Mouse (Mus musculus) heart, postnatal 0 days (tissue): ENCODE data around the gene Sugt1. TPM values are rescaled to one million over a fixed set of nuclear protein-coding genes. Genes with fewer than 3 reads are reported as not detected.
A peak's percentile ranks its signal among the peaks of the same experiment; 100 is the strongest.

ENCODE experiments used
- ATAC-seq: fragments of 200-750 bp; cut with Nextera tagmentation; 2 replicates; pipeline ENCODE4 v1.8.0; 2017; ENCODE audit warnings: low read depth, moderate number of reproducible peaks, moderate library complexity; ENCODE audit not compliant: insufficient read depth
- DNase-seq: peaks from one replicate; pipeline ENCODE4 v3.0.0-alpha.2; 2016; ENCODE audit warnings: low spot score
- H3K27ac ChIP-seq: fragments of 300-500 bp; sonication (generic); 2 replicates; pipeline ENCODE4 v1.5.1; 2014; ENCODE audit warnings: low read depth, mild to moderate bottlenecking
- H3K27me3 ChIP-seq: fragments of 300-500 bp; sonication (generic); 2 replicates; pipeline ENCODE4 v1.6.1; 2014; ENCODE audit warnings: low read length, mixed read lengths; ENCODE audit not compliant: control insufficient read depth, insufficient read depth
- H3K36me3 ChIP-seq: fragments of 300-500 bp; sonication (generic); replicated peaks from 2 replicates; pipeline ENCODE4 v1.6.1; 2014; ENCODE audit warnings: low read length, mixed read lengths; ENCODE audit not compliant: control insufficient read depth, insufficient read depth
- H3K4me1 ChIP-seq: fragments of 300-500 bp; sonication (generic); 2 replicates; pipeline ENCODE4 v1.6.1; 2014; ENCODE audit warnings: antibody characterized with exemption; ENCODE audit not compliant: control insufficient read depth, insufficient read depth
- H3K4me2 ChIP-seq: fragments of 300-500 bp; sonication (generic); 2 replicates; pipeline ENCODE4 v1.6.1; 2014; ENCODE audit warnings: low read depth, mild to moderate bottlenecking, low read length, moderate library complexity
- H3K4me3 ChIP-seq: fragments of 300-500 bp; sonication (generic); 2 replicates; pipeline ENCODE4 v1.5.1; 2014; ENCODE audit warnings: low read depth, low read length
- H3K9ac ChIP-seq: fragments of 300-500 bp; sonication (generic); replicated peaks from 2 replicates; pipeline ENCODE4 v1.6.1; 2014; ENCODE audit warnings: low read depth, low read length, mixed read lengths
- H3K9me3 ChIP-seq: fragments of 300-500 bp; sonication (generic); replicated peaks from 2 replicates; pipeline ENCODE4 v1.6.1; 2016; ENCODE audit warnings: low read length; ENCODE audit not compliant: control insufficient read depth
- CTCF ChIP-seq: IDR thresholded peaks from 2 replicates; pipeline ENCODE4 v1.5.1; 2016; ENCODE audit warnings: antibody characterized with exemption, control low read depth, low read depth
- EP300 ChIP-seq: IDR thresholded peaks from 2 replicates; pipeline ENCODE4 v1.6.1; 2016; ENCODE audit warnings: antibody characterized with exemption, low read depth
- WGBS: fragments of 180-500 bp; shearing (Covaris S2); extraction: QIAGEN DNeasy Blood & Tissue Kit; methylation state at CpG from one replicate; pipeline ENCODE4 v1.1.7; 2014; 5-methylcytosine and 5-hydroxymethylcytosine counted together
- polyA plus RNA-seq: library from polyadenylated mRNA; unstranded; fragments of >200 nt; fragmentation: Nextera tagmentation; extraction: Ambion mirVana; gene quantifications from 2 replicates; pipeline ENCODE4 v1.2.1, GENCODE M21; 2015
- total RNA-seq: library from RNA; depleted of rRNA; stranded (reverse); fragments of >200 nt; gene quantifications from 2 replicates; pipeline ENCODE4 v1.2.3, GENCODE M21; 2014; ENCODE audit warnings: low replicate concordance

Gene Sugt1
- total and polyA plus RNA-seq, 2 experiments from 2014 or later: 33.1 to 95.5 TPM

DNA sequence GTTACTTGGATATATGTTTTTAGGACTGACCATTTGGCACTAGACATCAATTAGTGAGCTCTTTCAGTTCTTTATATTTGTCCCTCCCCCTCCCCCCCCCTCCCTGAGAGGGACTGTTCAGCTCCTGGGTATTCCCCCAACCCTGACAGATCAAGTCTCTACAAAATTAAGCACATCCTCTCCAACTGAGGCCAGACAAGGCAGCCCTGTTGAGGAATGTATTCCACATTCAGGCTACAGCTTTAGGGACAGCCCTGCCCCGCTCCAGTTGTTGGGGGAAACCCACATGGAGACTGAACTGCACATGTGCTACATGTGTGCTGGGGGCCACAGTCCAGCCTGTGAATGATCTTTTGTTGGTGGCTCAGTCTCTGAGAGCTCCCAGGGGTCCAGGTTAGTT is 34.6 kb upstream of the Sugt1 start:
- no peak for TF ChIP-seq CTCF
- no peak for TF ChIP-seq EP300
- Histone ChIP-seq H3K4me2 (no peak overlapping the region), H3K9ac (no peak overlapping the region), H3K27me3 (no peaks in the 10 kb centered on the region), H3K9me3 (no peaks in the 10 kb centered on the region; the same call in 1 of the 2 replicates), H3K4me3 (no peak overlapping the region), H3K4me1 (peaks cover 10% of the 10 kb centered on the region), H3K36me3 (no peaks in the 10 kb centered on the region; the same call in 1 of the 2 replicates), H3K27ac (no peak overlapping the region)
- DNase-seq: no peak
- 100% methylated on average over 1 of the region's 1 CpGs for WGBS
- no peak for ATAC-seq

DNA sequence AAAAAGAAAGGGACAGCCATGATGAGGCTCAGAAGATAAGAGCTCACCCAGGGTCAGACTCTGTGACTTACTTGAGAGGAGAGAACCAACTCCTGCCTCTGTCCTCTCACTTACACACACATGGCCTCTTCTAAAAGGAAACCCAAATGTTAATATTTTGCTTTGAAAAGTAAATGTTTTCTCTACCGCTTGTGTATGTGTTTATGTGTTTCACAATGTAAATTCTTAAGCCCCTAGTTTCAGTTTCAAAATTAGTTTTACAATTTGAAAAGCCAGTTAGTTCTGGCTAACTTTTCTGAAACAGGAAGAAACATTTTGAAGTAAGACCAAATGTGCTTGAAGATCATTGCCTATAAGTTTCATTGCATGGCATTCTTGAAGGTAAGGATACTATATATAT is 29.7 kb upstream of the Sugt1 start:
- Histone ChIP-seq H3K4me2 (no peak overlapping the region), H3K4me3 (no peak overlapping the region), H3K36me3 (peaks cover 16% of the 10 kb centered on the region), H3K27me3 (no peaks in the 10 kb centered on the region), H3K27ac (no peak overlapping the region), H3K9me3 (no peaks in the 10 kb centered on the region; the same call in 1 of the 2 replicates), H3K9ac (no peak overlapping the region), H3K4me1 (no peaks in the 10 kb centered on the region)
- 87% methylated on average over 1 of the region's 1 CpGs for WGBS
- ATAC-seq: no peak
- TF ChIP-seq EP300 (no peak), CTCF (no peak)
- no peak for DNase-seq

GRCm38 (mm10) chr14:79562745-79563144 is 24.7 kb upstream of the Sugt1 start:
- Histone ChIP-seq H3K27ac (0 out of 2 replicates have a peak overlapping the region, but pooled peaks have one; percentile 26), H3K4me2 (no peak overlapping the region), H3K27me3 (no peaks in the 10 kb centered on the region), H3K36me3 (peaks cover 38% of the 10 kb centered on the region), H3K4me3 (no peak overlapping the region), H3K9me3 (no peaks in the 10 kb centered on the region), H3K4me1 (no peaks in the 10 kb centered on the region), H3K9ac (no peak overlapping the region)
- ATAC-seq (peak; percentile 71), DNase-seq (peak; percentile 73)
- TF ChIP-seq EP300 (no peak), CTCF (peak; percentile 77)
- WGBS: 9% methylated on average over 5 of the region's 5 CpGs

- H3K27me3 ChIP-seq: no peaks in the 10 kb centered on the region
- WGBS: 73% methylated on average over 6 of the region's 6 CpGs
- H3K4me2 ChIP-seq: no peak overlapping the region
- ATAC-seq: no peak
- TF ChIP-seq EP300 (no peak), CTCF (peak; percentile 34; the same call in 1 of the 2 replicates)
- peaks cover 56% of the 10 kb centered on the region for H3K36me3 ChIP-seq
- H3K4me1 ChIP-seq: no peaks in the 10 kb centered on the region
- no peak overlapping the region for H3K27ac ChIP-seq
- H3K9me3 ChIP-seq: no peaks in the 10 kb centered on the region
- H3K4me3 ChIP-seq: no peak overlapping the region
- DNase-seq: no peak
- no peak overlapping the region for H3K9ac ChIP-seq
Observed at GRCm38 (mm10) chr14:79564784-79565183, 22.7 kb upstream of the Sugt1 start.

- Histone ChIP-seq H3K9ac (no peak overlapping the region), H3K27ac (no peak overlapping the region), H3K4me3 (no peak overlapping the region), H3K27me3 (no peaks in the 10 kb centered on the region), H3K9me3 (no peaks in the 10 kb centered on the region), H3K36me3 (peaks cover 50% of the 10 kb centered on the region), H3K4me1 (no peaks in the 10 kb centered on the region), H3K4me2 (no peak overlapping the region)
- ATAC-seq (no peak), DNase-seq (no peak)
- no peak for TF ChIP-seq CTCF
- 83% methylated on average over 13 of the region's 13 CpGs for WGBS
Observed at GRCm38 (mm10) chr14:79573482-79574191, 13.9 kb upstream of the Sugt1 start.

DNA sequence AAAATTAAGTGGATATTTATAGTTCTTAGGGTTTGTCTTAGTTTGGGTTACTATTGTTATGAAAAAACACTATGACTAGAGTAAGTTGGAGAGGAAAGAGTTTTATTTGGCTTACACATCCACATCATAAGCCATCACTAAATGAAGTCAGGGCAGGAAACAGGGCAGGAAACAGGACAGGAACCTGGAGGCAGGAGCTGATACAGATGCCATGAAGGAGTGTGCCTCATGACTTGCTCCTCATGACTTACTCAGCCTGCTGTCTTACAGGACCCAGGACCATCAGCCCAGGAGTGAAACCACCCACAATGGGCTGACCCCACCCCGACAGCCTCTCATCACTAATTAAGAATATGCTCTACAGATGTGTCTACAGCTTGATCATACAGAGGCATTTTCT is 13.1 kb upstream of the Sugt1 start:
- DNase-seq: no peak
- WGBS: 96% methylated on average over 1 of the region's 1 CpGs
- no peak overlapping the region for H3K9ac ChIP-seq
- no peak for TF ChIP-seq CTCF
- TF ChIP-seq EP300: no peak
- H3K9me3 ChIP-seq: no peaks in the 10 kb centered on the region
- no peak overlapping the region for H3K27ac ChIP-seq
- H3K4me3 ChIP-seq: no peak overlapping the region
- H3K4me1 ChIP-seq: no peaks in the 10 kb centered on the region
- peaks cover 44% of the 10 kb centered on the region for H3K36me3 ChIP-seq
- no peaks in the 10 kb centered on the region for H3K27me3 ChIP-seq
- ATAC-seq: 0 out of 2 replicates have a peak, but pooled peaks have one; percentile 20
- no peak overlapping the region for H3K4me2 ChIP-seq
